Mouse (Mus musculus) midbrain, embryonic 12.5 days (tissue): ENCODE data around the gene Nck2. TPM values are rescaled to one million over a fixed set of nuclear protein-coding genes. Genes with fewer than 3 reads are reported as not detected.

ENCODE experiments used
- ATAC-seq: fragments of 200-750 bp; cut with Nextera tagmentation; 2 replicates; pipeline ENCODE4 v1.8.0; 2017; ENCODE audit warnings: low read depth, moderate TSS enrichment, moderate library complexity; ENCODE audit not compliant: low FRiP score
- H3K27ac ChIP-seq: fragments of 300-500 bp; sonication (generic); replicated peaks from 2 replicates; pipeline ENCODE4 v1.5.1; 2016; ENCODE audit warnings: mild to moderate bottlenecking
- H3K27me3 ChIP-seq: fragments of 300-500 bp; sonication (generic); 2 replicates; pipeline ENCODE4 v1.6.1; 2016; ENCODE audit warnings: mild to moderate bottlenecking
- H3K36me3 ChIP-seq: fragments of 300-500 bp; sonication (generic); 2 replicates; pipeline ENCODE4 v1.6.1; 2016
- H3K4me1 ChIP-seq: fragments of 300-500 bp; sonication (generic); 2 replicates; pipeline ENCODE4 v1.6.1; 2016
- H3K4me2 ChIP-seq: fragments of 300-500 bp; sonication (generic); replicated peaks from 2 replicates; pipeline ENCODE4 v1.6.1; 2016; ENCODE audit warnings: mild to moderate bottlenecking, moderate library complexity
- H3K4me3 ChIP-seq: fragments of 300-500 bp; sonication (generic); 2 replicates; pipeline ENCODE4 v1.5.1; 2016; ENCODE audit warnings: mild to moderate bottlenecking
- H3K9ac ChIP-seq: fragments of 300-500 bp; sonication (generic); replicated peaks from 2 replicates; pipeline ENCODE4 v1.6.1; 2016; ENCODE audit warnings: mild to moderate bottlenecking, moderate library complexity
- H3K9me3 ChIP-seq: fragments of 300-500 bp; sonication (generic); 2 replicates; pipeline ENCODE4 v1.6.1; 2016; ENCODE audit warnings: mild to moderate bottlenecking
- WGBS: fragments of 180-500 bp; shearing (Covaris S2); methylation state at CpG from one replicate; pipeline ENCODE4 v1.1.7; 2016; 5-methylcytosine and 5-hydroxymethylcytosine counted together
- polyA plus RNA-seq: library from polyadenylated mRNA; unstranded; fragments of >200 nt; fragmentation: Nextera tagmentation; extraction: Ambion mirVana; gene quantifications from 2 replicates; pipeline ENCODE4 v1.2.1, GENCODE M21; 2016

Gene Nck2
- 41.8 and 44.1 TPM in 2 replicates for polyA plus RNA-seq

GRCm38 (mm10) chr1:43444531-43444930 is at the start of gene Nck2:
Nck2 (plus strand) TSS chr1:43444579.
- no peaks in the 10 kb centered on the region for H3K36me3 ChIP-seq
- H3K9ac ChIP-seq = peak within 1 kb of the TSS; percentile 97

GRCm38 (mm10) chr1:43395040-43395439 is 49.3 kb upstream of the Nck2 start:
- WGBS = 81% methylated on average over 2 of the region's 2 CpGs
- no peak overlapping the region for H3K9ac ChIP-seq
- no peaks in the 10 kb centered on the region for H3K9me3 ChIP-seq
- no peak for ATAC-seq
- H3K4me3 ChIP-seq = no peak overlapping the region
- H3K27me3 ChIP-seq = no peaks in the 10 kb centered on the region
- H3K27ac ChIP-seq = no peak overlapping the region
- peaks cover 4% of the 10 kb centered on the region for H3K4me1 ChIP-seq
- H3K4me2 ChIP-seq = no peak overlapping the region
- no peaks in the 10 kb centered on the region for H3K36me3 ChIP-seq

More at GRCm38 (mm10) chr1:43444531-43444930, at the start of gene Nck2:
- Histone ChIP-seq H3K4me3 (peak within 1 kb of the TSS; percentile 92), H3K27ac (peak within 1 kb of the TSS; percentile 86), H3K4me1 (peaks cover 25% of the 10 kb centered on the region), H3K27me3 (no peaks in the 10 kb centered on the region; the same call in 1 of the 2 replicates), H3K9me3 (no peaks in the 10 kb centered on the region), H3K4me2 (peak within 1 kb of the TSS; percentile 90)
- WGBS = 25% methylated on average over 9 of the region's 9 CpGs
- no peak for ATAC-seq

GRCm38 (mm10) chr1:43395799-43396198 is 48.6 kb upstream of the Nck2 start:
- Histone ChIP-seq H3K27me3 (no peaks in the 10 kb centered on the region), H3K4me1 (peaks cover 4% of the 10 kb centered on the region), H3K4me2 (no peak overlapping the region), H3K9ac (no peak overlapping the region), H3K9me3 (no peaks in the 10 kb centered on the region), H3K36me3 (no peaks in the 10 kb centered on the region), H3K4me3 (no peak overlapping the region), H3K27ac (no peak overlapping the region)
- ATAC-seq = no peak
- WGBS = 88% methylated on average over 1 of the region's 1 CpGs

- Histone ChIP-seq H3K4me2 (no peak overlapping the region), H3K9ac (no peak overlapping the region), H3K4me3 (no peak overlapping the region), H3K9me3 (no peaks in the 10 kb centered on the region), H3K27ac (no peak overlapping the region), H3K4me1 (peaks cover 4% of the 10 kb centered on the region), H3K36me3 (no peaks in the 10 kb centered on the region), H3K27me3 (no peaks in the 10 kb centered on the region)
- ATAC-seq = no peak
- WGBS = 31% methylated on average over 5 of the region's 5 CpGs
Measured at GRCm38 (mm10) chr1:43396522-43396921, 47.9 kb upstream of the Nck2 start.

GRCm38 (mm10) chr1:43397096-43397495 is 47.3 kb upstream of the Nck2 start:
- Histone ChIP-seq H3K4me3 (no peak overlapping the region), H3K4me2 (no peak overlapping the region), H3K27ac (no peak overlapping the region), H3K27me3 (no peaks in the 10 kb centered on the region), H3K9me3 (no peaks in the 10 kb centered on the region), H3K9ac (no peak overlapping the region), H3K4me1 (peaks cover 4% of the 10 kb centered on the region), H3K36me3 (no peaks in the 10 kb centered on the region)
- WGBS = 86% methylated on average over 2 of the region's 2 CpGs
- no peak for ATAC-seq

GRCm38 (mm10) chr1:43398738-43399601 is 45.4 kb upstream of the Nck2 start:
- Histone ChIP-seq H3K9ac (no peak overlapping the region), H3K4me1 (peaks cover 4% of the 10 kb centered on the region)
- WGBS = 87% methylated on average over 10 of the region's 10 CpGs

GRCm38 (mm10) chr1:43399602-43400216 is 44.7 kb upstream of the Nck2 start:
- H3K27ac ChIP-seq = no peak overlapping the region
- H3K36me3 ChIP-seq = no peaks in the 10 kb centered on the region

More at GRCm38 (mm10) chr1:43398738-43399601, 45.4 kb upstream of the Nck2 start:
- Histone ChIP-seq H3K9me3 (no peaks in the 10 kb centered on the region), H3K4me3 (no peak overlapping the region), H3K27me3 (no peaks in the 10 kb centered on the region), H3K36me3 (no peaks in the 10 kb centered on the region), H3K27ac (no peak overlapping the region), H3K4me2 (no peak overlapping the region)
- ATAC-seq = no peak

GRCm38 (mm10) chr1:43400655-43401054 is 43.7 kb upstream of the Nck2 start:
- Histone ChIP-seq H3K4me1 (peaks cover 4% of the 10 kb centered on the region), H3K27ac (no peak overlapping the region), H3K9ac (no peak overlapping the region), H3K4me2 (no peak overlapping the region), H3K9me3 (no peaks in the 10 kb centered on the region), H3K27me3 (no peaks in the 10 kb centered on the region), H3K36me3 (no peaks in the 10 kb centered on the region), H3K4me3 (no peak overlapping the region)
- ATAC-seq = no peak
- 86% methylated on average over 3 of the region's 3 CpGs for WGBS

More at GRCm38 (mm10) chr1:43399602-43400216, 44.7 kb upstream of the Nck2 start:
- Histone ChIP-seq H3K9me3 (no peaks in the 10 kb centered on the region), H3K27me3 (no peaks in the 10 kb centered on the region), H3K4me3 (no peak overlapping the region), H3K4me1 (peaks cover 4% of the 10 kb centered on the region), H3K9ac (no peak overlapping the region), H3K4me2 (no peak overlapping the region)
- 89% methylated on average over 8 of the region's 8 CpGs for WGBS
- ATAC-seq = no peak

- H3K27ac ChIP-seq = no peak overlapping the region
- no peak overlapping the region for H3K9ac ChIP-seq
- H3K27me3 ChIP-seq = no peaks in the 10 kb centered on the region
Measured at GRCm38 (mm10) chr1:43403341-43403740, 41.0 kb upstream of the Nck2 start.

GRCm38 (mm10) chr1:43404693-43405678 is 39.4 kb upstream of the Nck2 start:
- 71% methylated on average over 9 of the region's 9 CpGs for WGBS
- no peaks in the 10 kb centered on the region; the same call in 1 of the 2 replicates for H3K27me3 ChIP-seq
- no peak overlapping the region for H3K4me3 ChIP-seq
- no peaks in the 10 kb centered on the region for H3K9me3 ChIP-seq
- ATAC-seq = no peak
- no peak overlapping the region for H3K4me2 ChIP-seq
- H3K36me3 ChIP-seq = no peaks in the 10 kb centered on the region
- no peaks in the 10 kb centered on the region for H3K4me1 ChIP-seq
- H3K27ac ChIP-seq = no peak overlapping the region
- H3K9ac ChIP-seq = no peak overlapping the region

More at GRCm38 (mm10) chr1:43403341-43403740, 41.0 kb upstream of the Nck2 start:
- H3K36me3 ChIP-seq = no peaks in the 10 kb centered on the region
- H3K4me2 ChIP-seq = no peak overlapping the region
- no peak overlapping the region for H3K4me3 ChIP-seq
- ATAC-seq = no peak
- H3K4me1 ChIP-seq = no peaks in the 10 kb centered on the region
- no peaks in the 10 kb centered on the region for H3K9me3 ChIP-seq

GRCm38 (mm10) chr1:43409019-43409418 is 35.4 kb upstream of the Nck2 start:
- ATAC-seq = no peak
- no peak overlapping the region for H3K27ac ChIP-seq
- H3K4me1 ChIP-seq = no peaks in the 10 kb centered on the region
- no peaks in the 10 kb centered on the region; the same call in 1 of the 2 replicates for H3K27me3 ChIP-seq
- H3K9ac ChIP-seq = no peak overlapping the region
- no peak overlapping the region for H3K4me2 ChIP-seq
- no peaks in the 10 kb centered on the region for H3K36me3 ChIP-seq
- H3K9me3 ChIP-seq = no peaks in the 10 kb centered on the region
- 67% methylated on average over 4 of the region's 4 CpGs for WGBS
- no peak overlapping the region for H3K4me3 ChIP-seq
